Mouse (Mus musculus) left cerebral cortex, postnatal 25 days (tissue): ENCODE measurements around the gene Grin3a. TPM values are rescaled to one million over a fixed set of nuclear protein-coding genes. Genes with fewer than 3 reads are reported as not detected.

ENCODE experiments used
- DNase-seq, 2 experiments: peaks; one replicate each; pipeline ENCODE4 v3.0.0; 2022; ENCODE audit warnings: low spot score in 2 of 2, mixed read lengths in 1 of 2
- intact Hi-C: fragments of 180-260 bp; cut with DNase I; formaldehyde crosslinking; loops from one replicate; pipeline ENCODE4 v1.15.1; 2025
- total RNA-seq, 2 experiments: library from RNA; stranded (reverse); gene quantifications; 2 replicates each; pipeline ENCODE4 v1.2.3; 2021

The Grin3a gene
- 10 to 100 TPM; 34.7 to 35.4 TPM for total RNA-seq

DNA sequence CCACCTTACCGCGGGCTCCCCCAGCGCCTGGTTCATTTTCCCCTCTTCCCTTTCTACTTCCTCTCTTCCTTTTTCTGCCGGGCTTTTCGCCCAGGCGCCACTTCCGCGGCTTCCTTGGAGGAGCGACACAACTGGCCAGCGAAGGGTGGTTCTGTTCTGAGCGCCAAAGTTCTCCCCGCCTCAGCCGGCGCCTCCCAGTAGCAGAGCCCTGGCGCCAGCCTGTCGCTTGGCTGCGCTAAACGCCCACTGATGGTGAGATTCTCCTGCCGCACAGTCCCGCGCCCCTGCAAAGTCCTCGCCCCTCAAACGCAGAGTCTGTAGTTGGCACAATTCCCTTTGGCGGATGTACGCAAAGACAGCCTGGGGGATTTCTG is at the start of gene Grin3a:
Gene Grin3a, minus strand, starts transcription at position 133 of the 374 bp plus-strand sequence.
- intact Hi-C loops = loop anchor here (1.0 to 5.0 kb wide), 2 partner anchors 112 to 157 kb away; no protein-coding TSS in a partner anchor
- DNase-seq = peak; percentile 77 to 85

DNA sequence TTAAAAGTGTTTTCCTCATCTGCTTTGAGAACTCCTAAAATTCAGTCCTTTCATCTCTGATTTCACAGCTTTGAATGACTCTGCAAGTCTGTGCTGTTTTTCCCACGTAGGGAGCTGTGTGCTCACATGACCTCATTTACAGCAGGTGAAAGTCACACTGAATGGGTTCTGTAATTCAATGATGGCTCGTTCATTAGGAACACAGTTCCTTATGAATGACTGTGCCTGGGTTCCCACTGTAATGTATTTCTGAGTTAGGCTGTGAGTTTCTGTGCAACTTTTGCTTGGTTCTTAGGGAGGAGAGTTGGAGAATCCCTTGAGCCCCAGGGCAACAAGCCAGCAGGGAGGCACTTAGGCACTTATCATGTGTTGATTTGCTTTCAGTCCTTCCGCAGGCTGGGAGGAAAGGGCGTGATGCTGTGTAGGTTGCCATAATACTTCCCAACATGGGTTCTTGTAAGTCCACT is 46.3 kb upstream of the Grin3a start:
- no peak for DNase-seq
- intact Hi-C loops = no loop called here

- intact Hi-C loops = no loop called here
- no peak for DNase-seq
Measured at GRCm38 (mm10) chr4:49877084-49877483, 31.5 kb upstream of the Grin3a start.

DNA sequence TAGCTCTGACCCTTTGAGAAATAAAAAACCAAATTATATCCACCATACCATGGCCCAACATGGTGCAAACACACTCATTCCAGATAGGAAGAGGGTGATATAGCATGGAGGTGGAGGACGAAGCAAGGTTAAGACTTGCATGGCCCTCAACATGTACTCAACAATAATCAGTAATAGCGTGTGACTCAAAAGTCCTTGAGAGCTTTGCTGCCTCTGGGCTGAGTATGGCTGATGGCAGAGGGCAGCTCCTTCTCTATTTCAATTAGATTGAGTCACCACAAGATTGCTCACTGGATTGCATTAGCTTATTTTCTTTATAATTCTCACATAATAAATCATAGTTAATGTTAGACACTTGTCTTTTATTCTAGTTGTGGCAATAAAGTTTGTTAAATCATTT is 15.1 kb upstream of the Grin3a start:
- no peak for DNase-seq
- intact Hi-C loops = no loop called here

DNA sequence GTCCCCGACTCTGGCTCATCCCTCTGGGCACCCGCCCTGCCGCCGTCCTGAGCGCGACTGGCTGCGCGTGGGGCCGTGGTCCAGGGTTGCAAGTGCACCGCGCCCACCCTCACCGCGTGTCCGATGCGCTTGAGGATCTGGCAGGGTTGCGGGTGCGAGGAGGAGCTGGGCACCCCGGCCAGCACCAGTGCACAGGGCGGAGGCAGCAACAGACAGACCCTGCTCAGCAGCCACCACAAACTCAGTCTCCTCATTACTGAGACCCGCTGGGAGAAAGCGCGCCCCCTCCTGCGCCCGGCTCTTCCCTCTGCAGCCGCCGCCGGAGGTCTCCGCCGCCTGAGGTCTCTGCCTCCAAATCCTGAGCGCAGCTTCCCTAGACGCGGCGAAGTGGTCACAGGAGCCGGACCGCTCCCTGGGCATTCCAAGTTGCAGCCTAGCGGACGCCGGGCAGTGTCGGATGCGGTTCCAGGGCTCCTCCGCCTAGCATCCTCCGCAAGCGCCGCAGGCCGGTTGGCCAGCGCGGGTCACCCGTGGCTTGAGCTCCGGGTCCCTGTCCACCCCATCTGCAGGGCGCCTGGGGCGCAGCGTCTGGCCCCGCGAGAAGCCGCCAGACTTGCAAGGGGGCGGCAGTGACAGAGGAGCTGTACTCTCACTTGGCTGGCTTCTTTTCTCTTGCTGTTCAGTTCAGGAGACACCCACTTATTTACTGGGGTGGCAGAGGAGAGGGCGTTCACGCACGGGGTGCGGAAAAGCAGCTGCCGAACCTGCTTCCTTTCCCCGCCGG is 524 bp downstream of the Grin3a start:
- intact Hi-C loops = loop anchor here (1.0 to 5.0 kb wide), 2 partner anchors 112 to 157 kb away; no protein-coding TSS in a partner anchor
- DNase-seq = peak; percentile 8 to 33

GRCm38 (mm10) chr4:49844274-49844827 is 1.2 kb downstream of the Grin3a start:
- intact Hi-C loops = no loop called here

DNA sequence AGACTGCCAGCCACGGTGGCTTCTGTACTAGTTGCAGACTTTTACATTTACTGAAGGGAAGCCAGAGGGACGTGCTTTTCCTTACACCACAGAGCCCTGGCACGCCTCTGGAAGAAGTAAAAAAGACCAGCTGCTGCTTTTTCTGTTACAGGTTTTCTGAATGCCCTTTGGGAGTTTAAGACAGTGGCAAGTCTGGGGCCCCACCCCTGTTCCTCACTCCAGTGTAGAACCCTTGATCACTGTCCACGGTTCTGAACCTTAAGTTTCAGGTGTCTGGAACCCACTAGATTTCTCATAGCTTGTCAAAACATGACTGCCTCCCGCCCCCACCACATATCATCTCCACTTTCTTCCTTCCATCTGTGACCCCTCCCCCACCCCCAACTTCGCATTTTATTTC is 1.8 kb downstream of the Grin3a start:
- intact Hi-C loops = no loop called here
- peak; percentile 6 to 7 for DNase-seq

More at GRCm38 (mm10) chr4:49844274-49844827, 1.2 kb downstream of the Grin3a start:
- DNase-seq = peak; percentile 36 to 41

- DNase-seq = peak in 1 of 2 experiments; percentile 13
- intact Hi-C loops = no loop called here
Measured at GRCm38 (mm10) chr4:49832035-49832434, 13.5 kb downstream of the Grin3a start.

- intact Hi-C loops = no loop called here
- DNase-seq = no peak
Measured at GRCm38 (mm10) chr4:49813852-49814251, 31.7 kb downstream of the Grin3a start.

DNA sequence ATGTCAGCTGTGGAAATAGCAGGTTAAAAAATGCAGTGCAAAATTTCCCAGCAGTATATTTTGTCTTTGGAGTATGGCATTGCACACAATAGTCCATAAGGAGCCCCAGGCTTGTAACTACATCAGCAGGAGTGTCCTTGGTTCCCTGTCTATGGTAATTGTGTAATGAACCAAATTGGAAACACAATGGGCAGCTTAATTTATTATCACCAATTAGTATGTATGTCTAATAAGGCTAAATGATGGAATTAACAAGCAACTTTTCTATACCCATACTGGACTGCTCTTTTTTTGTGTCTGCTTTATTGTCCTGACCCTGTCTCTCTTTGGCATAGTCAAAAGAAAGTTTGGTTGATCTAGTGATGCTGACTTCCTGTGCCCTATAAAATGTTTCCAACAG is 38.8 kb downstream of the Grin3a start:
- intact Hi-C loops = no loop called here
- no peak for DNase-seq

DNA sequence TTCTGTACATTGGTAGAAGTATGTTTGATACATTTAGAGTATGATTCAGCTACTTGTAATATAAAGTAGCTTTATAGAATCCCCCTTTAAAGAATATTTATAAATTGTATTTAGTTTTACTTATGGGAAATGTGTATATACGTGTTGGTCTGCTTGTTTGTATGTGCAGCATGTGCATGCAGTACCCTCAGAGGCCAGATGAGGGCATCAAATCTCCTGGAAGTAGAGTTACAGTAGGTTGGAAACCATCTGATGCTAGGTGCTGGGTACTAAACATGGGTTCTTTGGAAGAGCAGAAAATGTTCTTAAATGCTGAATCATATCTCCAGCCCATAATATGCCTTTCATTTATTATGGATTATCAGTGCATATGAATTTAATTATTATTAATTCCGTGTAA is 46.2 kb downstream of the Grin3a start:
- intact Hi-C loops = no loop called here
- no peak for DNase-seq

DNA sequence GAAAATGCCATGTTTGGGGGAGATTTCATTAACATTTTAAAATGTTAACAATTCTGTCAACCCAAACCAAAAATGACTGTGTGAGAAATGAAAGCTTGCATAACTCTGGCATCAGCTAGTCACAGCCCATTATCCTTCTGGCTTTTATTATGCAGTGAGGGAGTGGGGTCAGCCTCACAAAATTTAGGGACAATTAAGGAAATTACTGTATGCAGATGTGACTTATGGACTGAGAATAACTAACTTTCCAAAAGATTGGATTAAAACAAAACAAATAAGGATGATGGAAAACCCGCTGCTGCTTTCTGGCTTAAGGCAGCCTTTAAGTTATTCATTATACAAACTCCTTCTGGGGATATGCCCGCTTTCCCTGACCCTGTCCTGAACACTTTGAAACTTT is 56.6 kb downstream of the Grin3a start:
- intact Hi-C loops = no loop called here
- DNase-seq = no peak

- intact Hi-C loops = no loop called here
Measured at GRCm38 (mm10) chr4:49742847-49743246, 102.7 kb downstream of the Grin3a start.

DNA sequence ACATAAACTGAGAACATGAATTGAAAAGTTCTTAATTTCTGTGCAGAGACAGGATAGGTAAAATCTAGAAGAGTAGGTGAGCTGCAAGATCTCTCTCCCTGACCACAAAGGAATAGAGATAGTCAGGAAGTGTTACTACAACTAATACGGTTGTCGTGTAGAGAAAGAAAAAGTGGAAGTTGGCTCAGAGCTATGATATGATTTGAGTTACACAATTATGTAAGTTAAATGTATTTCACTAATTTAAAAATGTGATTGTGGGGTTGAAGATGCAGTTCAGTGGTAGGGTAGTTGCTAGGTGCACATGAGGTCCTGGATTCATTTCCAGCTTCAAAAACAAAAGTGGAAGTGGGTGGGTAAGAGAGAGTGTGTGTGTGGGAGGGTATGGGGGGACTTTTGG is 103.6 kb downstream of the Grin3a start:
- no peak for DNase-seq
- intact Hi-C loops = no loop called here

More at GRCm38 (mm10) chr4:49742847-49743246, 102.7 kb downstream of the Grin3a start:
- DNase-seq = no peak

DNA sequence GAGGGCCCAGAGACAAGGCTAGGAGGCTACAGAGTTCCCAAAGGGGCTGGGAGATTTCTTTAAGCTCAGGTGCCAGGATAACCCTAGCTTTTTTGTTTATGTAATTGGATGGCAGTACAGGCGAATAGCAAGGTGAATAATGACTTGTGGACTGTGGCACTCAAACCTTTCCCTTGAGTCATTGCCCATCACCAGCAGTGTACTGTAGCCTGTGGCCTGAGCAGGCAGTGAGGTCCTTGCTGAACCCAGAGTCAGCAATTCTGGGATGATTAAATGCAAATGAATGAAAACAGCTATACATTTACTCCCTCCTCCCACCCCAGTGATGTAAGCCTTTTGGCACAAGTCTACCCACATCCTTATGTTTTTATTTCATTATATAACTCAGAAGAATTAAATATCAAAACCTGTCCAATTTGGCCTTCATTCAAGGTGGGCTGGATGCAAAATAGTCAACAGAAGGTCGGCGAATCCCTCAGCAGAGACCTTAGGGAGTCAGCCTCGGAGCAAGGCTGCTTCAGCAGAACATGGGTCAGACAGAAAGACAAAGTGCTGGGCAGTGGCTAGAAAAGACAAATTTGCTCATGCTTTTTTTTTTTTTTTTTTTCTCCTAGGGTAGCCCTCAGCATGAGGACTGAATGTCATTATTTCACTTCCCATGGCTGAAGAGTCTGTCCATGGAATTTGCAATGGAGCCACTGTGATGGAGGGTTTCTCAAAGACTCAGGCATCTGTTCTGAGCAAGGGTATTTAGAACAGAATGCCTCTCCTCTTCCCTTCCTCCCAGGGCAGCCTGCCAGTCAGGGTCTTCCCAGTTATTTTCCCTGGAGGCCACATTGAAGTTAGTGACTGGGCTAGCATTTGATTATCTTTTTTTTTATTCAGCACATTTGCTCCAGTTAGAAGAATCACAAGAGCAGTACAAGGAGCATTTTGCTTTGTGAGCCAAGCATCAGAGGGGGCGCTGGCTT is 104.5 kb downstream of the Grin3a start:
- intact Hi-C loops = no loop called here
- DNase-seq = peak in 1 of 2 experiments; percentile 5

DNA sequence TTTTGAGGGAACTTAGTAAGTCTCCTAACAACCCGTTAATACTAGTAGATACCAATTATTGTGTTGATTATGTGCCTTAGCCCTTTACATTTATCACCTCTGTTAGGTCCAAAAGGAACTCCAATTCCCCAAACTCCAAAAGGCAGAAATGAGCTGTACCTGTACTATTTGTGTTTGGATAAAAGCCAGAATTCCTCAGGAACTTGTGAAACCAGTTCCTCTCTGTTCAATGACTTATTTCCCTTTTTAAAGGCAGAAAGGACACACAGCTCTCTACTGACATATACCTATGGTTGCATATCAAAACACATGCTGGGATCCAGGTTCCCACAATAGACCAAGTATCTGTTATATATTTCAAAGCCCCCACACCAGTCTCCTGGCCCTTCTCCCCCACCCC is 106.0 kb downstream of the Grin3a start:
- DNase-seq = no peak
- intact Hi-C loops = no loop called here

GRCm38 (mm10) chr4:49729326-49729725 is 116.2 kb downstream of the Grin3a start:
- DNase-seq = no peak
- intact Hi-C loops = no loop called here

GRCm38 (mm10) chr4:49723908-49724307 is 121.6 kb downstream of the Grin3a start:
- intact Hi-C loops = no loop called here

GRCm38 (mm10) chr4:49691405-49692194 is 153.9 kb downstream of the Grin3a start:
- intact Hi-C loops = no loop called here
- DNase-seq = no peak

More at GRCm38 (mm10) chr4:49723908-49724307, 121.6 kb downstream of the Grin3a start:
- DNase-seq = no peak
